Mouse (Mus musculus): ENCODE data around the gene Cacna2d1. TPM values are rescaled to one million over a fixed set of nuclear protein-coding genes. Genes with fewer than 3 reads are reported as not detected.

Gene Cacna2d1
- polyA plus RNA-seq, 1 experiment: not detected

DNA sequence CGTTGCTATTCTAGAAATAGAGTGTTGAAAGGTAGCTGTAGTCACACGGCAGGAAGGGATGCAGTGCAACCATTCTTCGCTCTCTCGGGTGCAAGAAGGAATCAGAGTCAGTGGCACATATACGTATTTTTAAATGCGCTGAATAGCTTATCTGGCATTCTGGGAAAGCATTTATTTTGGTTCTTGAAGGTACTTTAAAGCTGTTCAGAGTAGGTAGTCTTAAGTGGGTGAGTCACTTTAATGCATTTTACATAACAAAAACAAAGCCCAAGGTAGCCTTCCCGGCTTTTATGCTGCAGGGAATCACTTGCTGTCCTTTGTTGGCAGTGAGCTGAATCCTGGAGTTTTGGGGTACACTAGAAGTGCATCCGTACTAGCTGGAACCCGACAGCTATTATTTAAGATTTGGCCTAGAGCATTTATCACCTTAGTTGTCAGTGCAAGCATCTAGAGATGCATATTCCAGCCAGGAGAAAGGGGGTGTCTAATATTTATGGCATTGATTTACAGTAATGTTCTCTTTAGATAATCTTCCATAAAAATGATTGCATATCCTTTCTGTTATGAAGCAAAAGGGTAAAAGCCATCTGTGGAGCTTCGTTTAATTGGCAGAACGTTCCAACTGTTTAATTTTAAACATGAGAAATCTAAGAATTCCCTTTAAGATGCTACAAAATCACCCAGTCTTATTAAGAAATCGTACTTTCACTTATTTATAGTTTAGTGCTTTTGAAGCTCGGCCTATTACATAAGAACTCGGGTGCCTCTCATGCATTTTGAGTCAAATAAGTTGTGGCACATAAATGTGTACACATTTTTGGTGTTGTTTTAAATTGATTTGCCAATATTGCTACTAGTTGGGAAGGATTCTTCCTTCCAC is 1.6 kb downstream of the Cacna2d1 start:
- H3K27me3 ChIP-seq (replicated peaks): peaks cover 35% of the 10 kb centered on the region
- no peak for TF ChIP-seq GATA1 (IDR thresholded peaks at IDR 0.05; ENCODE audit: borderline replicate concordance, low read length)
- no peak for TF ChIP-seq FLI1 (IDR thresholded peaks at IDR 0.05; ENCODE audit: low read length)

GRCm38 (mm10) chr5:15941191-15941725 is 6.8 kb downstream of the Cacna2d1 start:
- TF ChIP-seq FLI1 (IDR thresholded peaks at IDR 0.05; ENCODE audit: low read length): no peak
- TF ChIP-seq GATA1 (IDR thresholded peaks at IDR 0.05; ENCODE audit: borderline replicate concordance, low read length): no peak
- no peaks in the 10 kb centered on the region for H3K4me1 ChIP-seq
- no peaks in the 10 kb centered on the region for H3K27me3 ChIP-seq (replicated peaks)
- H3K36me3 ChIP-seq (replicated peaks; ENCODE audit: low read length): no peaks in the 10 kb centered on the region
- H3K9me3 ChIP-seq: 0 out of 2 replicates have a peak, but pooled peaks cover 3% of the 10 kb centered on the region
- H3K4me3 ChIP-seq (replicated peaks): no peak overlapping the region

More for the DNA sequence above, 1.6 kb downstream of the Cacna2d1 start:
- Histone ChIP-seq H3K9me3 (0 out of 2 replicates have a peak, but pooled peaks cover 4% of the 10 kb centered on the region), H3K36me3 (replicated peaks; ENCODE audit: low read length) (no peaks in the 10 kb centered on the region), H3K4me3 (replicated peaks) (no peak overlapping the region), H3K4me1 (peaks cover 7% of the 10 kb centered on the region)

DNA sequence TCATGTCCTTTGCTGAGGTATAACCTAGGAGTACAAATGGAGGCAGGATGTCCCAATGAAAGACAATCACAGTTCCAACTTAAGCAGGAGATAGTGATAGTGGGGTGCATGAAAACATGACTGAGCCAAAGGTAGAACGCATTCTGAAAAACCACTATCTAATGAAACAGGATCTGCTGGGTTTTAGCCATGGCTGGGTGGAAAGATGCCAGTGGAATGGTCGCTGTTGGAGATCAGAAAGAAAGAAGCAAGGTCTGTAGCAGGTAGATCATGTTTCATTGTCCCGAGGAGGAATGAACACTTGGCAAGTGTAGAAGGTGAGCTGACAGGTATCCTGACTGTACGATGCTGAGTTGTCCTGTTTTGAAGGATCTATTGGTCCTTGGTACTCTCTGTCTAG is 7.6 kb downstream of the Cacna2d1 start:
- Histone ChIP-seq H3K36me3 (replicated peaks; ENCODE audit: low read length) (no peaks in the 10 kb centered on the region), H3K27me3 (replicated peaks) (no peaks in the 10 kb centered on the region), H3K4me1 (no peaks in the 10 kb centered on the region), H3K9me3 (0 out of 2 replicates have a peak, but pooled peaks cover 3% of the 10 kb centered on the region), H3K4me3 (replicated peaks) (no peak overlapping the region)
- TF ChIP-seq GATA1 (IDR thresholded peaks at IDR 0.05; ENCODE audit: borderline replicate concordance, low read length) (no peak), FLI1 (IDR thresholded peaks at IDR 0.05; ENCODE audit: low read length) (no peak)

DNA sequence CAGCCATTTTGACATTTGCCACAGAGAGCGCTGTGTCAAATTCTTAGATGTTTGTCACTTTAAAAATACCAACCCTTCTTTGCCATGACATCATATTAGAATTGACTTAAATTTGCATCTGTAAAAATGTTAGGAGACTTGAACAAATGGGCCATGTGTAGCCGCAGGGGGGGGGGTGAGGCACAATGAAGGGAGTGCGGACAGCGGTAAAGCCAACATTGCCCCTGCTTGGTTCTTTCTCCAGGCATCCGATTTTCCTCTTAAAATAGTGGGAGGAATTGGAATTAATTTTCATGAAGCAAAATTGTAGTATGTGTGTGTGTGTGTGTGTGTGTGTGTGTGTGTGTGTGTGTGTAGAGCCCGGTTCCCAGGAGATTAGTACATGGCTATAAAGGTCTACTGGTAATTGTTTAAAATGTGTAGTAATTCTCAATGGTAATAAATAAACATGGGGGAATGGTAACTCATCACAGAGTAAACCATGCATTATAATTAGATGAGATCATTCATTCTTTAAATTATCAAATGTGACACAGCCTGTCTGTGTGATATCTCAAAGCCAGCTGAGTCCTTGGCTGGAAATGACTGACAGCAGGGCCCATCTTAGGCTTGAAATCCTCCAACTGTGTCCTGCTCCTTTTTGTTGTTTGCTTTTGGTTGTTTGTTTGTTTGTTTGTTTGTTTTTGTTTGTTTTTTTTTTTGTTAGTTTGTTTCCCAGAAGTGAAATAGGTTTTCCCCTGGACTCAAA is 14.0 kb downstream of the Cacna2d1 start:
- no peaks in the 10 kb centered on the region for H3K4me1 ChIP-seq
- H3K27me3 ChIP-seq (replicated peaks): no peaks in the 10 kb centered on the region
- H3K9me3 ChIP-seq: 0 out of 2 replicates have a peak, but pooled peaks cover 7% of the 10 kb centered on the region
- no peak overlapping the region for H3K4me3 ChIP-seq (replicated peaks)
- H3K36me3 ChIP-seq (replicated peaks; ENCODE audit: low read length): no peaks in the 10 kb centered on the region
- TF ChIP-seq GATA1 (IDR thresholded peaks at IDR 0.05; ENCODE audit: borderline replicate concordance, low read length) (no peak), FLI1 (IDR thresholded peaks at IDR 0.05; ENCODE audit: low read length) (no peak)

DNA sequence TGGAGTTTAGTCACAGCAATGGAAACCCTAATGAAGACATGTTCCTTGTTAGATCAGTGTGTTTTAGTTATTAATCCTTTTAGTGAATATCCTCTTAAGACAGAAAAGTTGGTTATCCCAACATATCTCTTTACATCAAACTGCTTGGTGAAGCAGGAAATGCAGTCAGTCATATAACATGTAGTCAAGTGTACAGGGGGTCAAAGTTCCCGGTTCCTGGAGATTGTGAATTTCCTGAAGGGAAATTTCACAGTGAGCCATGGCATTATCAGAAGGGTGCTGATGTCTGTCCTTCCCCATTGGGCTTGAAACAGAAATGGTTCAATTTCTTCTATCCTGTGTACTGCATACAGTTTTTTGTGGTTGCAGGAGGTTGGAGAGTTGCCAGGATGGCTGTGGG is 25.3 kb downstream of the Cacna2d1 start:
- H3K36me3 ChIP-seq (replicated peaks; ENCODE audit: low read length): no peaks in the 10 kb centered on the region
- H3K9me3 ChIP-seq: no peaks in the 10 kb centered on the region
- no peak overlapping the region for H3K4me3 ChIP-seq (replicated peaks)
- no peaks in the 10 kb centered on the region for H3K27me3 ChIP-seq (replicated peaks)
- no peak for TF ChIP-seq FLI1 (IDR thresholded peaks at IDR 0.05; ENCODE audit: low read length)
- no peak for TF ChIP-seq GATA1 (IDR thresholded peaks at IDR 0.05; ENCODE audit: borderline replicate concordance, low read length)
- H3K4me1 ChIP-seq: no peaks in the 10 kb centered on the region

GRCm38 (mm10) chr5:15961866-15962265 is 27.4 kb downstream of the Cacna2d1 start:
- no peak overlapping the region for H3K4me3 ChIP-seq (replicated peaks)
- no peaks in the 10 kb centered on the region for H3K27me3 ChIP-seq (replicated peaks)
- no peaks in the 10 kb centered on the region for H3K4me1 ChIP-seq
- H3K9me3 ChIP-seq: no peaks in the 10 kb centered on the region
- no peak for TF ChIP-seq FLI1 (IDR thresholded peaks at IDR 0.05; ENCODE audit: low read length)
- no peaks in the 10 kb centered on the region for H3K36me3 ChIP-seq (replicated peaks; ENCODE audit: low read length)

DNA sequence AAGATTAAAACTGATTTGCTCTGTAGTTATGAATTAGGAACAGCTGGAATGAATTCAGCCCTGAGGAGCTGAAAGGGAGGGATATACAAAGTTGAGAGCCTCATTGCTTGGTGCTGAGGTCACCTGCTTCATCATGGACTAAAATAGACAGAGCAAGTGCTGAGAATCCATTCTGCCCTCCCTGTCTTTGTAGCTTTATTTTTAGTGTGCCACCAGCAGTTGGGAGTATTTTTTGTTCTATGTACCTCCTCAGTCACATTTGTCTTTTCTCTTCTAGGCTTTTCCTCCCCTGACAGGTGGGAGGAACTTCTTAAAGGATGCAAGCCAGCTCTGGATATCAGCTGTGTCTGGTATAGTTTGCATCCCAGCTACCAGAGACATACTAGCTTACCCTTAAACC is 32.4 kb downstream of the Cacna2d1 start:
- no peak for TF ChIP-seq GATA1 (IDR thresholded peaks at IDR 0.05; ENCODE audit: borderline replicate concordance, low read length)
- no peak for TF ChIP-seq FLI1 (IDR thresholded peaks at IDR 0.05; ENCODE audit: low read length)
- Histone ChIP-seq H3K4me1 (no peaks in the 10 kb centered on the region), H3K4me3 (replicated peaks) (no peak overlapping the region), H3K27me3 (replicated peaks) (no peaks in the 10 kb centered on the region), H3K36me3 (replicated peaks; ENCODE audit: low read length) (no peaks in the 10 kb centered on the region), H3K9me3 (no peaks in the 10 kb centered on the region)

DNA sequence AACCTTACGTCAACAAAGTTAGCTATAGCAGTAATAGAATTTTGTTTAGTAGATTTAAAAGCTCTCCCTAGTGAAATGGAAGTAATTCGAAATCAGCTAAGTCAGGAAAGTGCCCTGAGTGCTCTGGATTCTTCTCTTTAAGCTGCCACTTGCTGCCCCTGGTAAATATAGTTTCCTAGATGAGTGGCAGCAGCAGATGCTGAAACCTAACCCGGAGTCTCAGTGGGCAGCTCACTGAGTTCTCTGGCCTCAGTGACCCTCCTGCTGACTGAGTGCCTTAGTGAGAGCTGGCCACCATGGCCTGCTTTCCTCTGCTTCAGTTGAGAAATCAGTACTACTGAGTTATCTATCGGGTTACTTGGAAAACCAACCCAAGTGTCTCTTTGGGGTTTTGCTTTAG is 37.3 kb downstream of the Cacna2d1 start:
- H3K4me1 ChIP-seq: no peaks in the 10 kb centered on the region
- no peaks in the 10 kb centered on the region for H3K27me3 ChIP-seq (replicated peaks)
- TF ChIP-seq GATA1 (IDR thresholded peaks at IDR 0.05; ENCODE audit: borderline replicate concordance, low read length): no peak
- TF ChIP-seq FLI1 (IDR thresholded peaks at IDR 0.05; ENCODE audit: low read length): no peak
- no peaks in the 10 kb centered on the region for H3K9me3 ChIP-seq
- no peak overlapping the region for H3K4me3 ChIP-seq (replicated peaks)
- no peaks in the 10 kb centered on the region for H3K36me3 ChIP-seq (replicated peaks; ENCODE audit: low read length)

GRCm38 (mm10) chr5:15972351-15972750 is 37.9 kb downstream of the Cacna2d1 start:
- Histone ChIP-seq H3K9me3 (no peaks in the 10 kb centered on the region), H3K4me1 (no peaks in the 10 kb centered on the region), H3K27me3 (replicated peaks) (no peaks in the 10 kb centered on the region), H3K4me3 (replicated peaks) (no peak overlapping the region), H3K36me3 (replicated peaks; ENCODE audit: low read length) (no peaks in the 10 kb centered on the region)
- TF ChIP-seq FLI1 (IDR thresholded peaks at IDR 0.05; ENCODE audit: low read length) (no peak), GATA1 (IDR thresholded peaks at IDR 0.05; ENCODE audit: borderline replicate concordance, low read length) (no peak)

- TF ChIP-seq FLI1 (IDR thresholded peaks at IDR 0.05; ENCODE audit: low read length) (no peak), GATA1 (IDR thresholded peaks at IDR 0.05; ENCODE audit: borderline replicate concordance, low read length) (no peak)
- Histone ChIP-seq H3K27me3 (replicated peaks) (no peaks in the 10 kb centered on the region), H3K4me1 (no peaks in the 10 kb centered on the region), H3K4me3 (replicated peaks) (no peak overlapping the region), H3K36me3 (replicated peaks; ENCODE audit: low read length) (no peaks in the 10 kb centered on the region), H3K9me3 (no peaks in the 10 kb centered on the region)
Measured at GRCm38 (mm10) chr5:15974652-15975051, 40.2 kb downstream of the Cacna2d1 start.

All from megakaryocyte, embryonic 14.5 days (primary cell).